Mouse (Mus musculus): ENCODE measurements around the gene Flna. TPM values are rescaled to one million over a fixed set of nuclear protein-coding genes. Genes with fewer than 3 reads are reported as not detected.

Gene Flna
- polyA plus RNA-seq, 1 experiment from 2014 or later: 274 TPM

Other genes with a start within 250 kb of the Flna start
- 53.9 and 64.9 TPM in 2 replicates for gene Irak1, start 225.9 kb downstream of the Flna start, polyA plus RNA-seq (2015; fragmentation: Nextera tagmentation; extraction: Ambion mirVana)
- gene Opn1mw, start 122.4 kb downstream of the Flna start, polyA plus RNA-seq (2015; fragmentation: Nextera tagmentation; extraction: Ambion mirVana): not detected in 2 replicates
- gene Mecp2, start 114.5 kb downstream of the Flna start, polyA plus RNA-seq (2015; fragmentation: Nextera tagmentation; extraction: Ambion mirVana): 10.7 and 10.9 TPM in 2 replicates
- not detected in 2 replicates for gene Tex28, start 82.0 kb downstream of the Flna start, polyA plus RNA-seq (2015; fragmentation: Nextera tagmentation; extraction: Ambion mirVana)
- not detected in 2 replicates for gene Tktl1, start 72.6 kb downstream of the Flna start, polyA plus RNA-seq (2015; fragmentation: Nextera tagmentation; extraction: Ambion mirVana)
- 21.7 and 25.7 TPM in 2 replicates for gene Emd, start 4.9 kb upstream of the Flna start, polyA plus RNA-seq (2015; fragmentation: Nextera tagmentation; extraction: Ambion mirVana)
- 818 and 879 TPM in 2 replicates for gene Rpl10, start 21.0 kb upstream of the Flna start, polyA plus RNA-seq (2015; fragmentation: Nextera tagmentation; extraction: Ambion mirVana)
- gene Taz, start 32.1 kb upstream of the Flna start, polyA plus RNA-seq (2015; fragmentation: Nextera tagmentation; extraction: Ambion mirVana): 74.9 and 81.1 TPM in 2 replicates
- gene Dnase1l1, start 32.5 kb upstream of the Flna start, polyA plus RNA-seq (2015; fragmentation: Nextera tagmentation; extraction: Ambion mirVana): 11.0 TPM in 2 replicates
- 120 and 126 TPM in 2 replicates for gene Atp6ap1, start 47.3 kb upstream of the Flna start, polyA plus RNA-seq (2015; fragmentation: Nextera tagmentation; extraction: Ambion mirVana)
- gene Gdi1, start 55.2 kb upstream of the Flna start, polyA plus RNA-seq (2015; fragmentation: Nextera tagmentation; extraction: Ambion mirVana): 158 and 168 TPM in 2 replicates
- gene Fam50a, start 63.2 kb upstream of the Flna start, polyA plus RNA-seq (2015; fragmentation: Nextera tagmentation; extraction: Ambion mirVana): 58.8 and 60.0 TPM in 2 replicates
- gene Plxna3, start 79.2 kb upstream of the Flna start, polyA plus RNA-seq (2015; fragmentation: Nextera tagmentation; extraction: Ambion mirVana): 7.3 and 8.5 TPM in 2 replicates
- gene Lage3, start 103.8 kb upstream of the Flna start, polyA plus RNA-seq (2015; fragmentation: Nextera tagmentation; extraction: Ambion mirVana): 91.5 and 104 TPM in 2 replicates
- gene Ubl4a, start 123.4 kb upstream of the Flna start, polyA plus RNA-seq (2015; fragmentation: Nextera tagmentation; extraction: Ambion mirVana): 65.1 and 66.8 TPM in 2 replicates
- 15.9 and 16.6 TPM in 2 replicates for gene Slc10a3, start 123.5 kb upstream of the Flna start, polyA plus RNA-seq (2015; fragmentation: Nextera tagmentation; extraction: Ambion mirVana)
- gene Fam3a, start 143.5 kb upstream of the Flna start, polyA plus RNA-seq (2015; fragmentation: Nextera tagmentation; extraction: Ambion mirVana): 29.5 and 32.0 TPM in 2 replicates
- gene Ikbkg, start 143.5 kb upstream of the Flna start, polyA plus RNA-seq (2015; fragmentation: Nextera tagmentation; extraction: Ambion mirVana): 18.4 and 19.7 TPM in 2 replicates
- gene G6pdx, start 179.4 kb upstream of the Flna start, polyA plus RNA-seq (2015; fragmentation: Nextera tagmentation; extraction: Ambion mirVana): 45.9 and 46.3 TPM in 2 replicates
- gene Gm6880, start 231.6 kb upstream of the Flna start, polyA plus RNA-seq (2015; fragmentation: Nextera tagmentation; extraction: Ambion mirVana): not detected in 2 replicates